Mouse (Mus musculus) intestine, postnatal 0 days (tissue): Measurements from ENCODE around the gene Tbxa2r. TPM values are rescaled to one million over a fixed set of nuclear protein-coding genes. Genes with fewer than 3 reads are reported as not detected.

Experiments used
- ATAC-seq: fragments of 200-750 bp; cut with Nextera tagmentation; 2 replicates; pipeline ENCODE4 v1.8.0; 2017; ENCODE audit warnings: mild to moderate bottlenecking, moderate TSS enrichment, moderate library complexity
- H3K27ac ChIP-seq: fragments of 300-500 bp; sonication (generic); 2 replicates; pipeline ENCODE4 v1.5.1; 2014; ENCODE audit warnings: mild to moderate bottlenecking, low read depth, low read length, moderate library complexity
- H3K27me3 ChIP-seq: fragments of 300-500 bp; sonication (generic); replicated peaks from 2 replicates; pipeline ENCODE4 v1.6.1; 2014; ENCODE audit warnings: low read length, mixed read lengths; ENCODE audit not compliant: control insufficient read depth, insufficient read depth
- H3K36me3 ChIP-seq: fragments of 300-500 bp; sonication (generic); 2 replicates; pipeline ENCODE4 v1.6.1; 2014; ENCODE audit warnings: mild to moderate bottlenecking, moderate library complexity; ENCODE audit not compliant: control insufficient read depth, insufficient read depth
- H3K4me1 ChIP-seq: fragments of 300-500 bp; sonication (generic); replicated peaks from 2 replicates; pipeline ENCODE4 v1.6.1; 2014; ENCODE audit warnings: antibody characterized with exemption, low read length, mixed read lengths; ENCODE audit not compliant: control insufficient read depth, insufficient read depth
- H3K4me2 ChIP-seq: fragments of 300-500 bp; sonication (generic); replicated peaks from 2 replicates; pipeline ENCODE4 v1.6.1; 2014; ENCODE audit warnings: low read depth, mild to moderate bottlenecking, moderate library complexity
- H3K4me3 ChIP-seq: fragments of 300-500 bp; sonication (generic); 2 replicates; pipeline ENCODE4 v1.5.1; 2014; ENCODE audit warnings: low read depth, low read length
- H3K9ac ChIP-seq: fragments of 300-500 bp; sonication (generic); 2 replicates; pipeline ENCODE4 v1.6.1; 2014; ENCODE audit warnings: mild to moderate bottlenecking, low read depth, low read length
- H3K9me3 ChIP-seq: fragments of 300-500 bp; sonication (generic); 2 replicates; pipeline ENCODE4 v1.6.1; 2016; ENCODE audit warnings: mixed run types; ENCODE audit not compliant: control insufficient read depth
- CTCF ChIP-seq: sonication (generic); IDR thresholded peaks from 2 replicates; pipeline ENCODE4 v1.5.1; 2016; ENCODE audit warnings: low read depth, mild to moderate bottlenecking, control low read depth, antibody characterized with exemption, moderate library complexity
- WGBS: fragments of 180-500 bp; shearing (Covaris S2); extraction: QIAGEN DNeasy Blood & Tissue Kit; methylation state at CpG from one replicate; pipeline ENCODE4 v1.1.7; 2014; 5-methylcytosine and 5-hydroxymethylcytosine counted together
- polyA plus RNA-seq: library from polyadenylated mRNA; unstranded; fragments of >200 nt; fragmentation: Nextera tagmentation; extraction: Ambion mirVana; gene quantifications from 2 replicates; pipeline ENCODE4 v1.2.1, GENCODE M21; 2015

Tbxa2r gene
- 9.8 and 10.7 TPM in 2 replicates for polyA plus RNA-seq

GRCm38 (mm10) chr10:81328386-81328785 is at the start of gene Tbxa2r:
Gene Tbxa2r, plus strand, starts transcription at chr10:81328731.
- Histone ChIP-seq H3K9me3 (no peaks in the 10 kb centered on the region), H3K4me1 (peaks cover 12% of the 10 kb centered on the region; the same call in 1 of the 2 replicates), H3K4me2 (peak within 1 kb of the TSS; percentile 55), H3K36me3 (peaks cover 37% of the 10 kb centered on the region), H3K27me3 (peaks cover 14% of the 10 kb centered on the region), H3K9ac (peak within 1 kb of the TSS; percentile 13), H3K4me3 (no peak within 1 kb of the TSS), H3K27ac (peak within 1 kb of the TSS; percentile 60; the same call in 1 of the 2 replicates)
- no peak for ATAC-seq
- 6% methylated on average over 10 of the region's 10 CpGs for WGBS
- peak; percentile 45 for TF ChIP-seq CTCF

- Histone ChIP-seq H3K4me2 (no peak overlapping the region), H3K4me1 (no peaks in the 10 kb centered on the region), H3K4me3 (no peak overlapping the region), H3K36me3 (peaks cover 48% of the 10 kb centered on the region), H3K9ac (no peak overlapping the region), H3K27ac (no peak overlapping the region), H3K27me3 (no peaks in the 10 kb centered on the region), H3K9me3 (no peaks in the 10 kb centered on the region)
- no peak for TF ChIP-seq CTCF
- no peak for ATAC-seq
- 45% methylated on average over 10 of the region's 10 CpGs for WGBS
These were observed 49.0 kb upstream of the Tbxa2r start for GRCm38 (mm10) chr10:81279496-81279895.

GRCm38 (mm10) chr10:81284189-81284588 is 44.3 kb upstream of the Tbxa2r start:
- peak overlapping the region; percentile 62 for H3K4me3 ChIP-seq

GRCm38 (mm10) chr10:81284719-81285118 is 43.8 kb upstream of the Tbxa2r start:
- Histone ChIP-seq H3K36me3 (peaks cover 19% of the 10 kb centered on the region), H3K4me2 (peak overlapping the region; percentile 60), H3K27ac (peak overlapping the region; percentile 92; the same call in 1 of the 2 replicates), H3K9ac (peak overlapping the region; percentile 63; the same call in 1 of the 2 replicates), H3K4me3 (peak overlapping the region; percentile 62), H3K27me3 (no peaks in the 10 kb centered on the region), H3K9me3 (no peaks in the 10 kb centered on the region), H3K4me1 (peaks cover 7% of the 10 kb centered on the region; the same call in 1 of the 2 replicates)
- peak; percentile 10; the same call in 1 of the 2 replicates for ATAC-seq
- WGBS: 7% methylated on average over 17 of the region's 17 CpGs
- no peak for TF ChIP-seq CTCF

More at GRCm38 (mm10) chr10:81284189-81284588, 44.3 kb upstream of the Tbxa2r start:
- Histone ChIP-seq H3K4me2 (peak overlapping the region; percentile 60), H3K27ac (0 out of 2 replicates have a peak overlapping the region, but pooled peaks have one; percentile 92), H3K36me3 (peaks cover 22% of the 10 kb centered on the region), H3K27me3 (no peaks in the 10 kb centered on the region), H3K9me3 (no peaks in the 10 kb centered on the region), H3K9ac (no peak overlapping the region), H3K4me1 (peaks cover 7% of the 10 kb centered on the region; the same call in 1 of the 2 replicates)
- ATAC-seq: no peak
- 43% methylated on average over 6 of the region's 6 CpGs for WGBS
- TF ChIP-seq CTCF: no peak

- H3K36me3 ChIP-seq: peaks cover 7% of the 10 kb centered on the region; the same call in 1 of the 2 replicates
- under 1% methylated on average over 54 of the region's 54 CpGs for WGBS
- H3K27ac ChIP-seq: peak overlapping the region; percentile 92
- H3K4me3 ChIP-seq: peak overlapping the region; percentile 62
- H3K27me3 ChIP-seq: no peaks in the 10 kb centered on the region
- peak; percentile 68 for ATAC-seq
- no peaks in the 10 kb centered on the region for H3K9me3 ChIP-seq
- TF ChIP-seq CTCF: 0 out of 2 replicates have a peak, but pooled peaks have one; percentile 19
- peaks cover 7% of the 10 kb centered on the region; the same call in 1 of the 2 replicates for H3K4me1 ChIP-seq
- peak overlapping the region; percentile 60 for H3K4me2 ChIP-seq
- H3K9ac ChIP-seq: peak overlapping the region; percentile 63
These were observed 42.7 kb upstream of the Tbxa2r start for GRCm38 (mm10) chr10:81285694-81286450.

GRCm38 (mm10) chr10:81286586-81286985 is 41.9 kb upstream of the Tbxa2r start:
- peak; percentile 32 for ATAC-seq
- Histone ChIP-seq H3K9ac (0 out of 2 replicates have a peak overlapping the region, but pooled peaks have one; percentile 63), H3K27ac (peak overlapping the region; percentile 92)

More at GRCm38 (mm10) chr10:81286586-81286985, 41.9 kb upstream of the Tbxa2r start:
- Histone ChIP-seq H3K4me3 (peak overlapping the region; percentile 62; the same call in 1 of the 2 replicates), H3K27me3 (no peaks in the 10 kb centered on the region), H3K9me3 (no peaks in the 10 kb centered on the region), H3K4me2 (peak overlapping the region; percentile 60), H3K36me3 (peaks cover under 1% of the 10 kb centered on the region; the same call in 1 of the 2 replicates), H3K4me1 (peaks cover 7% of the 10 kb centered on the region; the same call in 1 of the 2 replicates)
- TF ChIP-seq CTCF: no peak
- 19% methylated on average over 6 of the region's 6 CpGs for WGBS
